Mouse (Mus musculus) macrophage (primary cell): ENCODE measurements around the gene Atxn1. TPM values are rescaled to one million over a fixed set of nuclear protein-coding genes. Genes with fewer than 3 reads are reported as not detected.

Experiments used
- H3K27ac ChIP-seq: fragments of 350-480 bp; formaldehyde crosslinking; 2 replicates; pipeline ENCODE4 v1.9.0; 2021
- H3K36me3 ChIP-seq: fragments of 350-480 bp; formaldehyde crosslinking; 2 replicates; pipeline ENCODE4 v1.9.0; 2021; ENCODE audit errors: inconsistent target
- H3K4me3 ChIP-seq: fragments of 350-480 bp; formaldehyde crosslinking; 2 replicates; pipeline ENCODE4 v1.9.0; 2021; ENCODE audit errors: inconsistent target
- H3K79me2 ChIP-seq: fragments of 350-480 bp; formaldehyde crosslinking; 2 replicates; pipeline ENCODE4 v1.9.0; 2021; ENCODE audit errors: inconsistent target
- WGBS: methylation state at CpG from one replicate; pipeline ENCODE4 v1.1.7; 2026; ENCODE audit warnings: inconsistent platforms; ENCODE audit not compliant: missing documents; 5-methylcytosine and 5-hydroxymethylcytosine counted together
- polyA plus RNA-seq: library from polyadenylated mRNA; stranded (reverse); fragments of 250-400 nt; gene quantifications from 3 replicates; pipeline ENCODE4 v1.2.4, GENCODE M21; 2018; ENCODE audit warnings: inconsistent platforms

The Atxn1 gene
- polyA plus RNA-seq, 1 experiment from 2014 or later = 10.8 TPM

DNA sequence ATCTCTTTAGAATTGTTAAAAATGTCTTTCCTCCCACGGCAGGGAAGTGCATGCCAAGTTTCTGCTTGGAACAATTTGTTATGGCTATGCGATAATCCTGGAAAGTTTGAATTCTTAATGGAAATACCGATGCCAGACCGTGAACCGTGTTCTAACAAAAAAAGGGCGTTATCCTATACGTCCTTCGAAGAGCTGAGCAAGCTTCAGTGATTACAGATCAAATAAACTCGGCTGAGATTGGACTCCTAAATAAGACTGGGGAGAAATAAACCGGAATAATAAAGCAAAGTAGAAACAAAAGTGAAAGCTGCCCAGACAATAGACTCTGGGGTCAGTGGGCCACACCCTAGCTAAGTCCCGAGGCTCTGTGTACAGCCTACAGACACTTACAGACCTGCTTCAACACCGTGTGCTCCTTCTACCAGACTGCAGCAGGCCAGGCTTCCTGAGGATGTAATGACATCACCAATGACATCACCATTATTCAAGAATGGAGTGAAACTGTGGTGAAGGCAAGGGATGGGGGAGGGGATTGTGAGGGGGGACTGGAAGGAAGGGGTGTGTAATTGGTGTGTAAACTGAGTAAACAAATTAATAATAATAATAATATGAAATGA, 6.2 kb upstream of the Atxn1 start:
- no peak overlapping the region for H3K4me3 ChIP-seq
- H3K36me3 ChIP-seq = no peaks in the 10 kb centered on the region
- H3K79me2 ChIP-seq = no peaks in the 10 kb centered on the region
- WGBS = 64% methylated on average over 12 of the region's 12 CpGs
- H3K27ac ChIP-seq = peak overlapping the region; percentile 12; the same call in 1 of the 2 replicates

DNA sequence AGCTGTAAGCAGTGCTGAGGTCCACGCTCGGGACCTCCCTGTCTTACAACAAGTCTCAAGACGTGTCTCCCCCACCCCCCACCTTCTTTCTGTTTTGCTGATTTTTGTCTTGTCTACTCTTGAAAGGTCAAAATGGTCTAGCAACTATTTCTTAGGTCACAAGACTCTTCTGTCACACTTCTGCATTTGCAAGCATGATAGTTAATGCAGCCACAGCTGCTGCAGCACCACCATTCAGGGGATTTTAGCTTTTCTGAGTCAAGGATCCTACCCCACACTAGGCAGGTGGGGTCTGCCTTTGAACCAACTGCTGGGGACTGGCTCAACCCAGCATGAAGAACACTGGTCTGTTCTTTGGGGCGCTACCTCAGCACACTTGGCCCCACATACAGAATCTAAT, 3.4 kb upstream of the Atxn1 start:
- Histone ChIP-seq H3K36me3 (no peaks in the 10 kb centered on the region), H3K27ac (peak overlapping the region; percentile 42), H3K79me2 (no peaks in the 10 kb centered on the region; the same call in 1 of the 2 replicates), H3K4me3 (no peak overlapping the region)
- WGBS = 78% methylated on average over 4 of the region's 4 CpGs

DNA sequence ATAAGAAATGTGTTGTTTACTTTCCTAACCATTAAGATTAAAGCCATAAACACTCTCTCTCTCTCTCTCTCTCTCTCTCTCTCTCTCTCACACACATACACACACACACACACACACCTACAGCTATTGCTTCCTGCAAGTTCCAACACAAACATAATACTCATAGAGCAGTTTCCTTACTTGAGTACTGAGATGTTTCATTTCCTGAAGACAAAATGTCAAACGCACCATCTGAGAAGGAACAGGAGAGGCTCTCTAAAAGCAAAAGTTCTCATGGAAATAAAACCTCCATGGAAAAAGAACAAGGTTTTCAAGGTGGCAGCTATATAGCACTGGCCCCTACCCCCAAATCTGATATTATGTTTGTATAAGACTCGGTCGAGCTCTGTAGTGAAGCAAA, 2.6 kb upstream of the Atxn1 start:
- Histone ChIP-seq H3K36me3 (no peaks in the 10 kb centered on the region), H3K79me2 (peaks cover 7% of the 10 kb centered on the region; the same call in 1 of the 2 replicates), H3K4me3 (no peak overlapping the region), H3K27ac (0 out of 2 replicates have a peak overlapping the region, but pooled peaks have one; percentile 10)
- 43% methylated on average over 2 of the region's 3 CpGs for WGBS

DNA sequence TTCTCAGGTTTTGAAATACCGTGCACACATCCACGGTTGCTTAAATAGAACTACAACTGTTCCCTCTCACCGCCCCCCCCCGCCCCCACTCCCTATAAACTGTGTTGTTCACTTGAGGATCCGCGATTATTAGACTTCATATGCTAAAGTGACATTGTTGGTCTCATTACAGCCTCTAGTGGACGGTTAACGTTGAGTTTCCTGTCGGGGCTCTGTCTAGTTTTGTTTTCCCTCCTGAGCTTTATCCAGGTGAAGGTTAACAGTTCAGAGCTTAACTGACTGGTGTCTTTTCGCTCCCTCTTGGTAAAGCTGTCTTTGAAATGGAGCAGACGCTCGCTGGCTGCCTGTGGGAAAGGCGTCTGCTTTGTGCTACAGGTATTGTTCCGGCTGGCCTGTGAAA, 1.8 kb upstream of the Atxn1 start:
- H3K36me3 ChIP-seq = no peaks in the 10 kb centered on the region
- WGBS = 11% methylated on average over 12 of the region's 14 CpGs
- H3K27ac ChIP-seq = no peak overlapping the region
- H3K79me2 ChIP-seq = peaks cover 14% of the 10 kb centered on the region
- H3K4me3 ChIP-seq = peak overlapping the region; percentile 56; the same call in 1 of the 2 replicates

DNA sequence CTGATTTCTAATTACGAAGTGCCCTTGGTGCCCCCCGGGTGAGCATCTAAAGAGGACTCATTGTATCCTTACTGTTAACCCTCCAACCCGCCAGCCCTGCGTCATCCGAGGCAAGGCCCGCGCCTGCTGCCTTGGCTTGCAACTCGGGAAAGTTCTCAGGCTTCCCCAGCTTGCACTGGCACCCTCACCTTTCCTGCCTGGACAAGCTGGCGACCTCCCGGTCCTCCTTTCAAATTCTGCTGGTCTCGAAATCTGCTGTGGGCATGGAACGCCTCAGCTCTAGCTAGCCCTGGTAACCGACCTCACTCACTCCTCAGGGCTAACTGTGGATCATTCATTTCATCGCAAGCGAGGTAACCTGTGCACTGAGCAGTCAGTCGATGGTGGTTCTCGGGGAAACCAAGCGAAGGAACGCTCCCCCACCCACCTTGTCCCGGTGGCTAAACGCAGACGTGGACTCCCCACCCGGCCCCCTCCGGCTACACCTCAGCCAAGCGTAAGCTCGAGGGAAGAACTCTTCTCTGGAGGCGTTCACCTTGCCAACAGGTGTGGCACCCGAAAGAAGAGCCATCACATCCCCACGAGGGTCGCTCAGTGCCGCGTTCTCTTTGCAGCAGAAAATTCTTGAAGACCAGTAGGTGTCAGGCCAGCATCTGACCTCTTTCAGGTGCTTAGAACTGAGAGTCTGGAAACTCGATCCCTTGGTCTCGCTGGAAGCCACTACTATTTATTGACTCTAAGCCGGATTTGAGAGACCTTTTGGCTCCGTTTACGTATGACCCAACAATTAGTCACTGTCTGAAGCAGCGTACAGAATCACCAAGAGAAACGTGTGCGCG, 1.0 kb upstream of the Atxn1 start:
- Histone ChIP-seq H3K36me3 (no peaks in the 10 kb centered on the region), H3K79me2 (peaks cover 22% of the 10 kb centered on the region), H3K4me3 (peak overlapping the region; percentile 56), H3K27ac (peak overlapping the region; percentile 57)
- 1% methylated on average over 40 of the region's 41 CpGs for WGBS

DNA sequence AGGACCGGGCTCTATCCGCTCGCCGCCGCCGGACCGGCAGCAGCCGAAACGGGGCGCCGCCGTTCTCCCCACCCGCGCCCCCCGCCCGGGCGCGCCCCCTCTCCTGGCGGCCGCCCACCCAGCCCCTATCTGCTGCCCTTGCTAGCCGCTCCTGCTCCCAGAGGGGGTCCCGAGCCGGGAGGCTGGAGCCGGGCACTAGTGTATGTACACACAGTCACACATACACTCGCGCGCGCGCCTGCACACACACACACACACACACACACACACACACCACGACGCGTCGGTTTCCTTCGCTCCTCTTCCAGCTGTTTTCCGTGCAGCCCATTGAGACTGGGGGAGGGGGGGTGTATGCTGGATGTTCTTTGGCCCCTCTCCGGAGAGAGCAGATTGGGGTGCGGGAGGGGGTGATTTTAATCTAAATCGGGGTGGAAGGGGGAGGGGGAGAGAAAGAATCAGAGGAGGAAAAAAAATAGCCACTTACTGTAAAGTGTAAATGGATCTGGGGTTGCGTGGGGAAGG, 416 bp downstream of the Atxn1 start:
- H3K79me2 ChIP-seq = peaks cover 36% of the 10 kb centered on the region
- WGBS = 0% methylated on average over 6 of the region's 39 CpGs
- no peaks in the 10 kb centered on the region for H3K36me3 ChIP-seq
- peak overlapping the region; percentile 77 for H3K27ac ChIP-seq
- peak overlapping the region; percentile 77 for H3K4me3 ChIP-seq

DNA sequence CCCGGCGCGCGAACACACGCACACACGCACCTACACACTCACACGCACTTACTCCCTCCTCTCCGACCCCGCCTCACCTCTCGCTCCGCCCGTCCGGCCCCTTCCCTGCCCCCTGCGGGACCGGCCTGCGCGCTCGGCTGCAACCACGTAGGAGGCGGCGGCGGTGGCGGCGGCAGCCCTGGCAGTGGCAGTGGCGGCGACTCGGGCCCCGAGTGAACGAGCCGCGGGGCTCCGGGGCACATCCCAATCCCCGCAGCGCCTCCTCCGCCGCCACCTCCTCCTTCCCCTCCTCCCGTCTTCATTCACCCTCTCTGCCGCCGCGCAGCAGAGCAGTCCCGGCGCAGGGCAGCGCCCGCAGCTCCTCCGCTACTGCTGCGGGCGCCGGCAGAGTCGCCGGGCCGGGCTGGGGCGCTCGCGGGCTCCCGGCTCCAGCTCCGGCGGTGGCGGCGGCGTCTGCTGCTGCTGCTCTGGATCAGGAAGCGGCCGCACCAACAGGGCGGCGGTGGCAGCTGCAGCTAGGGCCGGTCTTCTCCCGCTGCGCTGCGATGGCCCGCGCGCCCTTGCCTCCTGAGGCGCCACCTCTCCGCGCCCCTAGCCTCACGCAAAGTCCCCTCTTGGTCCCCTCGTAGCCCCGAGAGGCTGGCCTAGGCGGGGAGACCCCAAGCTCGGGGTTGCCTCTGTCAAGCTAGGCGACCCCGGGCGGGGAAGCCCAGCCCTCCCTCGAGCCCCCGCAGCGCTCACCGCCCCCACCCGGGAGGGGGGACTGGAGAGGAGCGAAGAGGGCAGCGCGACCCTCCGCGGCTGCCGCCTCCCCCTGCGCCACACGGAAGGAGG, 1.1 kb downstream of the Atxn1 start:
- peak overlapping the region; percentile 39 for H3K27ac ChIP-seq
- WGBS = 1% methylated on average over 48 of the region's 95 CpGs
- H3K79me2 ChIP-seq = peaks cover 43% of the 10 kb centered on the region
- H3K4me3 ChIP-seq = peak overlapping the region; percentile 77
- no peaks in the 10 kb centered on the region for H3K36me3 ChIP-seq

DNA sequence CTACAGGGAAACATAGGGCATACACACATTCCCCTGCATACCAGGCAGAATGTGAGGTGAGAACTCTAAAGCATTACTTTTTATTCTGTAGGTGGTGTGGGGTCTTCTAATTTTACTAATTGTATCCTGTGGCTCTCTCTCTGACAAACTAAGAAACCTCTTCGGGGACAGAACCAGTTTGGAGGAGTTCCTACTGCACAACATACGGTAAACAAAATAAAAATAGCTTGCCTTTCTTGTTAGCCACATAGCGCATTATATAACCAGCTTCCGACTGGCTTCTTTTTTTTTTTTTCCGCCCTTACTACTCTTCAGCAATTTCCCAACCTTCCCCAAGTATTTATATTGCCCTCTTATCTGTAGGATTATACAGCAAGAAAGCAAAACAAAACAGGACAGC, 2.0 kb downstream of the Atxn1 start:
- Histone ChIP-seq H3K36me3 (no peaks in the 10 kb centered on the region), H3K27ac (peak overlapping the region; percentile 39), H3K79me2 (peaks cover 53% of the 10 kb centered on the region), H3K4me3 (peak overlapping the region; percentile 45)
- 3% methylated on average over 5 of the region's 5 CpGs for WGBS

DNA sequence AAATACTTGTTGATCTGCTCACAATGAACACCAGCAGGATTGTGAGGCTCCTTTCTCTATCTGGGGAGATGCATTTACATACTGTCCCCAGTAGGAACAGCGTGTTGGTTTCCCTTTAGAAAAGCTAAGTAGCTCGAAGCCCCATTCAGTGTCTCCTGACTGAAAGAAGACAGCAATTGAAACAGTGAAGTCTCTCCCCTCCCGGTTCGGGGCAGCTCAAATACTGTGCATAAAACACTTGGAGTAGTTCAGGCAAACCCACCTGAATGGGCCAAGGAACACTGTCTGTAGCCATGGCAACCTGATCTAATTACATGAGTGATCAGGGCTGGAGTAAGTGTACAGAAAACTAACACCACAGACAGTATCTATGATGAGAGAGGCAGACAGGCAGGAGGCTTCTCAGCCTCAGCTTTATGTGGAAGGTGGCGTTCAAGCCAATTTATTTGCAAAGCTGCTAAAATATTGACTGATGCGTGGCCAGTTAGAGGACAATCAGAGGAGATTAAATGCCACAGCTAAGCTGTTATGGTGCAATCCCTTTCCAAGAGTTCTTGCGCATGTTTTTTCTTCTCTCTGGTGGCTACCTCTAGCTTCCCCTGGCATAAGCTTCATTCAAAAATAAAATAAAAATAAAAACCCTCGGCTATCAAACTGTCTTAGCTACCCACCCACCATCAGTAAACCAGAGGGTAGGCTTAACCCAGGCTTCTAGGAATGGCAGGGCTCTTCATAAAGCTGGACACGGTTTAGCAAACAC, 2.8 kb downstream of the Atxn1 start:
- Histone ChIP-seq H3K36me3 (no peaks in the 10 kb centered on the region), H3K27ac (no peak overlapping the region), H3K79me2 (peaks cover 60% of the 10 kb centered on the region), H3K4me3 (no peak overlapping the region)
- WGBS = 31% methylated on average over 9 of the region's 9 CpGs

DNA sequence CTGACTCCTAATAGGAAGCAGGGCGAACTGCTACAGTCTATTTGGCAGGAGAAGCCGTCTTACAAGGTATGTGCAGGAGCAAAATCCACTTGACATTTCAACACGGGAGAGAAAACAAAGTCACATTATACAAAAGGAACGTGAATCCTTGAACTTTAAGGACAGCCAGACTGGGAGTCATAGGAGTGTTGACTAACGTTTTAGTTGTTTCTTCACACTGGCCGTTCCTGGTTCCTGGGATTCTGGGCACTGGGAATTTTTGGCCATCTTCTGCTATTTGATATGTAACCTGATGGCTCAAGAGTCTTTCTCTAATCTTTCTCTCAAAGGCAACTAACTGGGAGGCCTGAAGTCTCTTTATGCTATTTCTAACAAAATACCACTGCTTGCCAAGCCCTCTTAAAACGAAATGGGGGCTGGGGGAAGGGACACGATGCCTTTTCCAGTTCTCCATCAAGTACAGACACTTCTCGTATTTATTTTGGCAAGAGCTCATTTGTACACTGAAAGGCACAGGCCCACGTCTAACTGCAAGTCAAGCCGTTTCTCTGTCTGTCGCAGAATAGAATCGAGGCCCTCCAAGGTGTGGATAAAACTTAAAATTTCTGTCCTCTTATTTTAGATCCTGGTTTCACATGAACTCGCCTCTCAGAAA, 4.4 kb downstream of the Atxn1 start:
- Histone ChIP-seq H3K79me2 (peaks cover 65% of the 10 kb centered on the region), H3K27ac (no peak overlapping the region), H3K36me3 (no peaks in the 10 kb centered on the region), H3K4me3 (no peak overlapping the region)
- 95% methylated on average over 14 of the region's 14 CpGs for WGBS

DNA sequence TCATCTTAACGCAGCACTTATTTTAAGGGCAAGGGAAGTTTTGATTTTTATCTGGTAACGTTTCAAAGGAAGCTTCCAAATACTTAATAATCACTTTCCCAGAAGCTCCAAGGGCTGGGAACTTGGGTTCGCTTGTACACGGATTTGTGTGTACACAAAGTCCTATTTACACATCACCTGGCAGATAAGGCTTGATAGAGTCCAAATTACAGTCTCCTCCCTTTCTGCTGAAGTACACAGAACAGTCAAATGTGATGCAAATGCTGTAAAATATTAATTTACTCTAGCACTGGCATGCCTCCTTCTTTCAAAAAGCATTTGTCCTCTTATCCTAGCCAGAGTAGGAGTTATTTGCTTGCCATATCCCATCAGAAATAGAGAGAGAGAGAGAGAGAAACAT, 6.5 kb downstream of the Atxn1 start:
- peaks cover 85% of the 10 kb centered on the region for H3K79me2 ChIP-seq
- no peaks in the 10 kb centered on the region for H3K36me3 ChIP-seq
- WGBS = 91% methylated on average over 4 of the region's 4 CpGs

DNA sequence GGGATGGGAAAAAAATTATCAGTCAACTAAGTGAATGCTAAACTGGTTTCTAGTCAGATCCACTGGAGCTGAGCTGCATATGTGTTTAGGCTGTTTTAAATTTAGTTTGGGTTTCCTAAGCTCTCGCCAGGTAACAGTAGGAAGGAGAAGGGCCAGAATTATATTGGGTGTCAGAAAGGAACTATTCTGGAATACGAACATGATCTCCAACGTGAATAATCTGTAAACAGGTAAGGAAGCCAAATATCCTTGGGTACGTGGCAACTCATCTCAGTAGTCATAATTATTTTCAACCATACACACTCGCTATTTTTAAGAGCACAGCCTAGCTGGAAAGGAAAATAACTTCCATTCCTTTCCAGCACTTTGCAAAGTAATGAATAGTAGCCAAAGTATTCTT, 7.2 kb downstream of the Atxn1 start:
- 99% methylated on average over 5 of the region's 5 CpGs for WGBS
- H3K4me3 ChIP-seq = no peak overlapping the region
- H3K79me2 ChIP-seq = peaks cover 88% of the 10 kb centered on the region
- H3K36me3 ChIP-seq = no peaks in the 10 kb centered on the region
- H3K27ac ChIP-seq = no peak overlapping the region

More for the DNA sequence above, 6.5 kb downstream of the Atxn1 start:
- no peak overlapping the region for H3K4me3 ChIP-seq
- no peak overlapping the region for H3K27ac ChIP-seq

DNA sequence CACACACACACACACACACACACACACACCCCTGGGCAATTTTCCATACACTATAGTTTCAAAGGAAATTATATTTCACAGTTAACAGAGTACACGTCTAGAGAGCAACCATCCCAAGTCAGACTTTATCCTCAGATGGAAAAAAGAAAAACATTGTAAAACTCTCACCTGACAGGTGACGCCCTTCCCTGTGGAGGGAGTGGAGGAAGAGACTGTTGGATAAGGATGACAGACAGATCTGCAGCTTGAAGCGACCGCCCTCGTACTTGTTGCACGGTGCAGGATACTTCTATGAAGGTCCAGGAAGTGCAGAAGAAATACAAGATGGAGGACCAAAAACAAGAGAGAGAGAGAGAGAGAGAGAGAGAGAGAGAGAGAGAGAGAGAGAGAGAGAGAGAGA, 8.5 kb downstream of the Atxn1 start:
- no peaks in the 10 kb centered on the region for H3K36me3 ChIP-seq
- peaks cover 86% of the 10 kb centered on the region for H3K79me2 ChIP-seq
- H3K27ac ChIP-seq = no peak overlapping the region
- 81% methylated on average over 6 of the region's 6 CpGs for WGBS
- no peak overlapping the region for H3K4me3 ChIP-seq
